Mouse (Mus musculus): ENCODE measurements around the gene Pdss1.
A peak's percentile ranks its signal among the peaks of the same experiment; 100 is the strongest.
"Not testable (repeated sequence)": the region's sequence is repeated elsewhere in the genome, so short reads cannot be mapped to it uniquely, and the experiment has no call there.

Gene Pdss1

DNA sequence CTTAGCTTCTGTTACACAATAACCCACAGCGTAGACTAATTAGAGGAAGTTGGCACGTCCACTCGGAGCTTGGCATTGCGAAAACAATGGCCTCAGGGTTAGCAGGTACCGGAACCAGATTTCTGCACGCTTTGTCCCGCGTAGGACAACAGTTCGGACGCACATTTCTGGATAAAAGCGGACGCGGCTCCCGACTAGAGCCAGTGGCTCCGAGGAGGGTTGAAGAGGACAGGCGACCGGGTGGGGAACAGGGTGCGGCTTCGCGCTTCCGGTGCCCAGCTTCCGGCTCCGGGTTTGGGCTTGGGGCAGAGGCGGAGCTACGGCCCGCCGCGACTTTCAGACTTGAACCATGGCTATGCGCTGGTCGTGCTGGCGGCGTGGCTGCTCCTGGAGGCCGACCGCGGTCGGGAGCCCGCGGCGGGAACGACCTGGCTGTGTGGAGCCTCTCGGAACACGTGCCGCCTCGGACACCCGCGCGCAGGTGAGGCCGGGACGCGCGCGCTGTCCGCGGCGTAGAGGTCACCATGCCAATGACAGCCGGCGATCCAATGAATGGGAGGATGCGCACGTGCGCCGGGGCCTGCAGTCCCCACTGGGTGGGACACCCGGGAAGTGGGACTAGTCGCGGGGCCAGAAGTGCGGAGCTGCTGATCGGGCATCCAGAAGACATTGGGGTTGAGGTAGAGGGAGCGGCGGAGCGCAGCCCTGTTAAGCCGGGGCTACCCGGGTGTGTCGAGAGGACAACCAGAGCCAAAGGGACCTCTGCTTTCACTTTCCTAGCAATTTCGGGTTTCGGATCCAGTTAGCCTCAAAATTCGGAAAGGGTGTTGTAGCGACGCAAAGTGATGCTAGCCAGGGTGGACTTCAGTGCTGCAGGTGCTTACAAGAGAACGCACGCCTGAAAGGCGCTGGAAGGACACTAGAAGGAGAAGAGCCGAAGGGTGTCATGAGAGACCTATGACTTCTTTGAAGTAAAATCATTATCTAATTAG is at the start of gene Pdss1:
Gene Pdss1, plus strand, starts transcription at position 241 of the 992 bp plus-strand sequence.
- peak; percentile 90 for DNase-seq (ENCODE audit: extremely low read depth, low read depth)

DNA sequence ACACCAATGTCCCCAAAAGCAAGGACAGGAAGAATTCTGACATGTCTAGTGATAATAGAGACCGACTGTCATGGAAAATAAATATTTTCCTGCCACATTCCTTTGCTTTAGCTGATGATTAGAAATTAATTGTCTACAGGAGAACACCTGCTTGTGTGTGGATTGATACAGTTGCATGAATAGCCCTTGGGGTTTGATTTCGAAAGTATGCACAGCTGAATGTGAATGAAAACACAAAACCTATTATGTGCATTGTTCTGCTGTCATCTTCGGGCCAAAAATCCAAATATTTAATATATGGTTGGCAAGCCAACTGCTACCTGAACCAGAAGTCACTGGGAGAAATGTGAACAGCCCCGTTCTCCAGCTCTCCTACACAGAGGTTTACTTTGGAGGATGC is 43.4 kb upstream of the Pdss1 start:
- DNase-seq (ENCODE audit: extremely low read depth, low read depth), result no peak

DNA sequence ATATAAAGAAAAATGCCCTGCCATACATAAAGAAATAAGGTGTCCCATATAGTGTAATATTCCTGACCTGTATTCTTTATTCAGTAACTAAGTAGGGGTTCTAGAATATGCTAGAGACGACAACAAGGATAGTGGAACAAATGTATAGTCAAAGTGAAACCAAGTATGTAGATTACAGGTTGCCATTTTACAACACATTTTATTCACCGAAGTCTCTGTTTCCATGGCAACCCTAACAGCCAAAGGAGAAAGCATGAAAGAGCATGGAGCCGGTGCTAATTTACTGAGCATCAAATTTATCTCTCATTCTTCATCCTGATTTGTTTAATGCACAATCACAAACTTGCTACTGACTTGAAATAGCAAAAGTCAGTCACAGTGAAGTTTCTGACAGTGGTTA is 37.8 kb upstream of the Pdss1 start:
- DNase-seq (ENCODE audit: extremely low read depth, low read depth), result no peak

DNA sequence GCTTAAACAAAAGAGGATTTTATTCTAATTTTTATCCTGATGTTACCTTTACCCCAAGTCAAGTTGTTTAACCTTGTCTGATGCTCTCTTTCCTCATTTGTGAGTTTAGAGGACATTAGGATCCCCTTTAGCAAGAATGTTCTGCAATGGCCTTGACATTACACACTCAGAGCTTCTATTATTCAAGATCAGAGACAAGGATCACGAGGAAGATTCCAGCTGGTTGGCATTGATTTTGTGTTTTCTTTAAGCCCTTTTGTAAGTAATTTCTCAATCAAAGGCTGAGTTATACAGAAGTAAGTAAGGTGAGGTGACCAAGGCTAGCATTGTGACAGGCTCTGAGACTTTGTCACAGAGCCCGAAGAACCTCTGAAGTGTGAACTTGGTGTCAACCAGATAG is 33.1 kb upstream of the Pdss1 start:
- no peak for DNase-seq (ENCODE audit: extremely low read depth, low read depth)

DNA sequence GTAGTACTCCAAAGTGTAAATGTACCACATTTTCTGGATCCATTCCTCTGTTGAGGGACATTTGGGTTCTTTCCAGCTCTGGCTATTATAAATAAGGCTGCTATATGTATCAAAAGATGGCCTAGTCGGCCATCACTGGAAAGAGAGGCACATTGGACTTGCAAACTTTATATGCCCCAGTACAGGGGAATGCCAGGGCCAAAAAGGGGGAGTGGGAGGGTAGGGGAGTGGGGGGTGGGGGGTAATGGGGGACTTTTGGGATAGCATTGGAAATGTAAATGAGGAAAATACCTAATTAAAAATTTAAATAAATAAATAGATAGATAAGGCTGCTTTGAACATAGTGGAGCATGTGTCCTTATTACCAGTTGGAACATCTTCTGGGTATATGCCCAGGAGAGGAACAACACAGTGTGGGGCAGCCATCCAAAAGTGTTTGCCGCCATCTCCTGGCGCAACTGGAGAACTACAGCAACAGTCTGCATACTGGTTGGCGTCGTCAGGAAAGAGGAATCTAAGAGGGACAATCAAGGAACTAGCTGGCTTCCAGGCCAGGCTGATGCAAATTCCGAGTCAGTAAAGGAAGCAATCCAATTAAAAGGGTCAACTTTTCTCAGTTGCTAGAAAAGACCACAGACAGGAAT is 30.8 kb upstream of the Pdss1 start:
- peak; percentile 60 for DNase-seq (ENCODE audit: extremely low read depth, low read depth)

DNA sequence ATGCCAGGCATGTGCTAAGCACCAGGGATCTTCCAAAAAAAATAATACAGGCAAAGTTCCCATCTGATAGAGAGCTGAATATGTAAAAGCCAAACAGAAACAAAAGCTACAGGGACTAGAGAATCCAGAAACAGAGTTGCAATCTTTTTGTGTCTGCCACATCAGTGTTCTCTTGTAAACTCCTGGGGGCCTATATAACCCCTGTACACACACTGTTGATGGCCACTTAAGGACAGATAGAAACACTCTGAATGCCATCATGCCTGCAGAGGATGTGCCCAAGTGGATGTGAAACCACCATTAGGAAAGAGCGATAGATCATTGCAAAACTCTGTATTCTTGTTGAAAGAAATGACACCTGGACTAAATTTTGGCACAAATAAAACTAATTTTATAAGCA is 29.5 kb upstream of the Pdss1 start:
- DNase-seq (ENCODE audit: extremely low read depth, low read depth), result no peak

DNA sequence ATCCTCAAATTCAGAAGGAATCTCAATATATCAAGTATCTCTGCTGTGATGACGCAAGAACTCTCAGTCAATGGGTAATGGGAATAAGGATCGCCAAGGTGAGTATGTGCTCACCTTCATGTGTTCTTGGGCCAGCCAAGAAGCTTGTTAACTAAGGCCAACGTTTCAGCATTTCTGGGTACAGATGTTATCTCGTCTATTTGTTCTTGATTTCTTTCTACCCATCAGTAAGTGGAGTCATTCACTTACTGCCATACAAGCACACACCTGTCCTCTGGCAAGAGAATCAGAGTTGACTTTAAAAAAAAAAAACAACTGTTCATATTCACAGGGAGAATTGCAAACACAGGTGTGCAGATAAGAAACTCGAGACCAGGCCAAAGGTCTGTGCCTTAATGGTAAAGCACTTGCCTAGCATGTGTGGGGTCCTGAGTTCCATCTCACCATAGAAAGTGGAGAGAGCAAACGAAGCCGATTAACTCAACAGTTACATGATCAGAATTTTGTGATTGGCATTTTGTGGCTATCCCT is 28.4 kb upstream of the Pdss1 start:
- DNase-seq (ENCODE audit: extremely low read depth, low read depth), result no peak

DNA sequence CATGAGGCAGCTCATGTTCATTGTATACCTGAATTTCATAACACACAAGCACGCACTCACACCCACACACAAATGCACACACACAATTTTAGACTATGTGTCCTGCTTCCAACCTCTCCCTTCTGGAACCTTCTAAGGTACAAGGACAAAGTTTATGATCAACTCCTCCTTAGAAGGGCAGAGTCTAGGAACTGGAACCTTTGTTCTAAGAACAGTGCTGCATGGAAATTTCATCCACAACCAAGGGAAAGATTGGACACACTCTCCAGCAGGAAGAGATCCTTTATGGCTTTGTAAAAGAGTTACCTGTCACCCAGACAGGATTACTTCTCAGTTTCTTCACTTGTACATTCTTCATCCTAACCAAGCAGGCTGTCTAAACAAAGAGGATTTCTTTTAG is 22.2 kb upstream of the Pdss1 start:
- no peak for DNase-seq (ENCODE audit: extremely low read depth, low read depth)

DNA sequence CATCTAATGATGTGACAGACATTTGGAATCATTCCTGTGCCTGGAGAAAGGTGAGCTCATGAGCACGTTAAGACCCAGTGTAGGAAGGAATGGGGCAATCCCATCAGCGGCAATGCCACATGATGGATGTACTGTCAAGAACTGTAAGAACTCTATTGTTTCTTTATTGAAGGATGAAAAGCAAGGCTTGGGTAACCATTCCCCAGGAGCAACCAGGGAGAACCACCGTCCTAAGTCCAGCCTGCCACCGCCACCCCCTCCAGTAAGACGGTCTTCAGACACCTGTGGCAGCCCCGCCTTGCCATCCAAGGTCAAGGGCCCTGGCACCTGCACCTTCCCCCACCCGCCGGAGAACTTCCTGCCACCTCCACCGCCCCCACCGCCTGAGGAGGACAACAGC is 20.7 kb upstream of the Pdss1 start:
- no peak for DNase-seq (ENCODE audit: extremely low read depth, low read depth)

DNA sequence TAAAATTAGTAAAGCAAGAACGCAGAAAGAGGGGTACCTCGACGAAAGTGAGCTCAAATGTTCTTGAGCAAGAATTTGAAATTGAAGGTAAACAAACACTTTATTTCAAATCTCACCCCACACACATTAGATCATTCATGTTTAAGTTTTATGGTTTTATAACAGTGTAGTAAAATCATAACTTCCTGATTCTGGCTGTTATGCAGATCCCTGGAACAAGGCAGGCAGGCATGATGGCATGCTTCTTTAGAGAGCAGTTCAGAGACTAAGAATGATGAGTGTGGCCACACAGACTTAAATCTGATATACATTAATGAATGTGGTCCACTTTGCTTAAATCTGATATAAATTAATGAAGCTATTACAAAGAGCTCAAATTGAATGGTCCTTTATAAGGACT is 18.7 kb upstream of the Pdss1 start:
- no peak for DNase-seq (ENCODE audit: extremely low read depth, low read depth)

DNA sequence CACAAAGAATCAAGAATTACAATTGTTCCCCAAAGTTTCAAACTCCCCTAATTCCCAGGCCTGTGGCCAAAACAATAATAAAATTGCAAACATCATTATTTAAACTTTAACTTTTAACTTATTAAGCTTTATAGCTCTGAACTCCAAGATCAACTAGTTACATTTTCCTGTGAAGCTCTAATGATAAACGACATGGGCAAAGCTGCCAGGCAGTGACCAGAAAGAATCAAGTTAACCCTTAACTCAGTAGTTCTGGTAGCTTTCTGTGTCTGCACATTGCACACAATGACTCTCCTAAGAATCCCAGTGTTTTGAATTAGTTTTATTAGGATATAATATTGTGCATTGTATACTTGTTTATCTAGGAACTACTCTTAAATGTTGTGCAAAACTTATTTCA is 16.5 kb upstream of the Pdss1 start:
- DNase-seq (ENCODE audit: extremely low read depth, low read depth), result no peak

DNA sequence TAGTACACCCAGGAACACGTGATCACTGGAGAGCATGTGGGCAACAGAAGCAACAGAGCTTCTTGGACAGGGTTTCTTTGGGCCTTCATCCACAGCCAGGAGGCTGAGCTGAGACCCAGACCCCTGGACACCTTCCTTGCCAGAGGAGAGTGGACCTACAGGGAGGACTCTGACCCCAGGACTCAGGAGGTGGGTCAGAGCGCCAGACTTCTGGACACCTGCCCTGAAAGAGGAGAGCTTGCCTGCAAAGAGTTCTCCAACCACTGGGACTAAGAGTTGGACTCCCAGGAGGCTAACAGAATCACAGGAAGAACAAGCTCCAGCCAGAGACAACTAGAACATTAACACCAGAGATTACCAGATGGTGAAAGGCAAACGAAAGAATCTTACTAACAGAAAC is 14.6 kb upstream of the Pdss1 start:
- DNase-seq (ENCODE audit: extremely low read depth, low read depth), result not testable (repeated sequence)

DNA sequence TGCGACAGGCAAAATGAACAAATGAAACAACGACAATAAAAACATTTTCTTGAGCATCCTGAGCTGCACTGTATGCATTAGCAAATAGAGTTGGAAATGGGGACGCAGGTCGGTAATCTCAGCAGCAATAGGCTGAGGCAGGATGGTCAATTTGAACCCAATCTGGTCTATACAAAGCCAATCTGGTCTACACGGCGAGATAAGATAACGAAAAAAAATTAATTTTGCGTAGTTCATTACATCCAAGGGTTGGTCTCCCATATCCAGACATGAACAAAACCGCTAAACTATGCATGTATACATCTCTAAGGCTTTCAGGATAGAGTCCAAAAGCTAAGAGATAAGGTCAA is 415 bp upstream of the Pdss1 start:
- DNase-seq (ENCODE audit: extremely low read depth, low read depth), result no peak

DNA sequence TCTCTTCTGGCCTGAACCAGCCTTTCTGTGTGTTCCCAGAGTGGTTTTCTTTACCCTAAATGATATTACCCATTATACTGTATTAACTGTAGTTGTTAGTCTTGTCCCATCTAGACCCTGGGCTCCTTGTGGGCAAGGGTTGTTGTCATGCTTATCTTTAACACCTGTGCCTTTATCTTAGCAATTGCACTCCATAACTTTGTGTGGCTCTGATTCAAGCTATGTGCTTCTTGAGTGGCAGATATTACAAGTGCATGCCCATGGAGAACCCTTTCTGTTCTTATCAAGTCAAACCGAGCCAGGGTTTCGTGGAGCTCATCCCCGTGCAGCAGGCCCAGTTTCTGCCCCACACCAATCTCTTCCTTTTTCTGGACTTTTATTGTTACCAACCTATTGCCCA is 8.6 kb downstream of the Pdss1 start:
- DNase-seq (ENCODE audit: extremely low read depth, low read depth), result no peak

DNA sequence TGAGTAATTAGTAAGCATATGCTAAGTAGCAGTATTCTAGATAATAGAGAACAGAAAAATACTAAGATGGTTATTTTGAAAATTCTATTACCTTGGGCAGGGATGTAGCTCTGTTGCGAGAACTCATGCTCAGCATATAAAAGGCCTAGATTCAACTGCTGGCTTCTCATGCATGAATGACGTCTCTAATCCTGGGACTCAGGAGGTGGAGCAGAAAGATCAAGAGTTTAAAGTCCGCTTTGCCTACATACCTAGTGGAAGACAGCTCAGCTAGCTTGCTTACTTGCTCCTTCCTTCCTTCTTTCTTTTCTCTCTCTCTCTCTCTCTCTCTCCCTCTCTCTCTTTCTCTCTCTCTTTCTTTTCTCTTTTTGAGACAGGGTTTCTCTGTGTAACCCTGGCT is 19.1 kb downstream of the Pdss1 start:
- DNase-seq (ENCODE audit: extremely low read depth, low read depth), result no peak

DNA sequence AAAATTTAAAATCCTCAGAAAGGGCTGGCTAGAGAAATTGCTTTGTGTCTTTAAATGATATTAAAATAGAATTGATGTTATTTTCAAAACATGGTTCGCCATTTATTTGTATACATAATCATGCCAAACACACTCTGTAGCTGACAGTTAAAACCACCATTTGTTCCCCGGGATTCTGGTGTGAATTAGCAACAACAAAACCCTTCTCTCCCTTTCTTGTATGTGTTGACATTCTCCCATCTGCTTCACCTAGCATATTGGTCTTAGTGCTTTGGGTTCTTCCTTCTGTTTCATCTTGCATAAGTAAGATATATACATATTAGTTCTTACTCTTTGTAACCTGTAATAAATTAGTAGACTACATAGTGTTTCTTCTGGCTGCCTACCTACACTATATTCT is 23.3 kb downstream of the Pdss1 start:
- no peak for DNase-seq (ENCODE audit: extremely low read depth, low read depth)

DNA sequence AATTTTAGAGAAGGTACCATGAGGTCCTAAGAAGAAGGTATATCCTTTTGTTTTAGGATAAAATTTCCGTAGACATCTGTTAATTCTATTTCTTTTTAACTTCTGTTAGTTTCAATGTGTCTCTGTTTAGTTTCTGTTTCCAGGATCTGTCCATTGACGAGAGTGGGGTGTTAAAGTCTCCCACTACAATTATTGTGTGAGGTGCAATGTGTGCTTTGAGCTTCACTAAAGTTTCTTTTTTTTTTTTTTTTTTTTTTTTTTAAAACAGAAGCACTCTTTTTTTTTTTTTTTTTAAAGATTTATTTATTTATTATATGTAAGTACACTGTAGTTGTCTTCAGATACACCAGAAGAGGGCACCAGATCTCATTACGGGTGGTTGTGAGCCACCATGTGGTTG is 30.6 kb downstream of the Pdss1 start:
- DNase-seq (ENCODE audit: extremely low read depth, low read depth), result not testable (repeated sequence)

DNA sequence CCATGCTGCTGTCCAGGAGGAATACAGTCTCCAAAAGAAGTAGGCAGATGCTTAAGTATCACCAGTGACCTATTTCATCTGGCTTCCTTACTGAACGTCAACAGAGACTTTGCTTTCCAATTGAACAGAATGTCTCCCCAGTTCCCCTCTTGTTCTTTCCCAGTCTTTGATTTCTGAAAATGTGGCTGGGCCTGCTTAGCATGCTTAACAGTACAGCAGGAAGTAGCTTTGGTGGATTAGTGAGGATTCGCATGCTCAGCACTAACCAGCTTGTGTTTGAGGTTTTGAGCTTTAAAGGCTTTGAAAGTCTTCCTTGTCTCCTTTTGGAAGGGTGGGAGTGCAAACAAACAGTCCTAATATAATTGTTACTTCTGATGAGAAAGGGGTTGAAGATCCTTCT is 32.9 kb downstream of the Pdss1 start:
- no peak for DNase-seq (ENCODE audit: extremely low read depth, low read depth)

DNA sequence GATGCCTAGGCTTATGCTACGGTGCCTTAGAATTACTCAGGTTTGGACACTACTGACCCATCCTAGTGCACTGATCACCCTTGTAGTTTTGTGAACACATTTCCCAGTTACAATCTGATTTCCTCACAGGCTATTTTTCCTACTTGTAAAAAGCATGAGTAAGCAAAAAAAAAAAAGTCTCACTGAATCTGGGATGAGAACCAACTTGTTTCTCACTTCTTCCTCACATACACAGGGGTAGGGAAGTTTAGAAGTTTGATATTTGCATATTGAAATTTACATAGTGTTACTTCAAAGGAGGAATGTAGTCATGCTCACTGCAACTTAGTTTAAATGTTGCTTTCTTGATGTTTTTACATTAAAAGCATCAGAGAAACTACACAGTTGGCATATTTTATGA is 38.2 kb downstream of the Pdss1 start:
- DNase-seq (ENCODE audit: extremely low read depth, low read depth), result no peak

DNA sequence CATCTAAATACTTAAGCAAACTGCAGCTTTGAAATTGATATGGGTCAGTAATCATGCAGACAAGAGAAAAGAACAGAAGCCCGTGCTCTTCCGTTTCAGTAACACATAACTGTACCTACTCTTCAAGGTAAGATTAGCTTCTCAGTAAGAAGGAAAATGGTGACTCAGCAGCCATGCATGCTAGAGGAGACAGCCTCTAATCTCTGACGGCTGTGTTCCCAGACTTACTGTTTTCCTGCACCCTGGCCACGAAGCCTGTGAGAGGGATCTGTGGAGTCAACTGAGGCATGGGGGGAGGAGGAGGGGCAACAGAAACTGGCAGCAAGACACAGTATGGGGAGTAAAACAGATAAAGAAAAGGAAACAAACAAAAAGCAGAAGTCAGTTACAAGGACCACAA is 54.6 kb downstream of the Pdss1 start:
- no peak for DNase-seq (ENCODE audit: extremely low read depth, low read depth)

DNA sequence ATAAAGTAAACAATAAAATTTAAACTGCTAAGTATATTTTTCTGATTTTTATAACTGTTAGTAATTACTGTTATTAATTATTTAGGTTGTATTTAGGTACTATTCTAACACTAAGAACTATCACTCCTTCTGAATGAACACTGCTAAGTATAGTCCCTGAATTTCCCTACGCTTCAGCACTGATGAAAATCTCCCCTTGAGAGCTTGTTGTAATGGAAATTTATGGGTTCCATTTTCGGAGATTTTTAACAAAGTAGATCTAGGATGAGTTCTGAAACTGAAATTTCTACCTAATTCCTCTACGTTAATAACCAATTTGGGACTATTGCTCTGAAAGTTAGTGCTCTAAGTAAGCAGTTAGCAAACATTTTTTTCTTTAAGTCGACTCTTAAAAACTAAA is 59.0 kb downstream of the Pdss1 start:
- no peak for DNase-seq (ENCODE audit: extremely low read depth, low read depth)

DNA sequence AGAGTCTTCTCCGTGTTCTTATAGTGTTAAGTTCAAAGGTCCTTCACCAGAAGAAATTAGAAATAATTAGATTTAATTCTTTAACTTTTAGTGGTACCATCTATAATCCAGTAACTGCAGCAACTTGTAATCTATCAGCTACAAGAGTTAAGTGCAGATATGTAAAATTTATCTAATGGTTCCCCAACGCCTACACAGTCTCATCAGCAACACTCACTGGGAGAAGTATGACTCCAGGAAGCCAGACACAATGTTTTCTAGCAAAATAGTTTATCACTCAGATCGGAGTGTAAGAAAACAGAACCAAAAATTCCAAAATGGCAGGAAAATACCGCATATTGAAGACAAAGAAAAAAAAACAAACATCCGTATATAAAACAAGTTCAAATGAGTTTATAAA is 60.6 kb downstream of the Pdss1 start:
- no peak for DNase-seq (ENCODE audit: extremely low read depth, low read depth)

DNA sequence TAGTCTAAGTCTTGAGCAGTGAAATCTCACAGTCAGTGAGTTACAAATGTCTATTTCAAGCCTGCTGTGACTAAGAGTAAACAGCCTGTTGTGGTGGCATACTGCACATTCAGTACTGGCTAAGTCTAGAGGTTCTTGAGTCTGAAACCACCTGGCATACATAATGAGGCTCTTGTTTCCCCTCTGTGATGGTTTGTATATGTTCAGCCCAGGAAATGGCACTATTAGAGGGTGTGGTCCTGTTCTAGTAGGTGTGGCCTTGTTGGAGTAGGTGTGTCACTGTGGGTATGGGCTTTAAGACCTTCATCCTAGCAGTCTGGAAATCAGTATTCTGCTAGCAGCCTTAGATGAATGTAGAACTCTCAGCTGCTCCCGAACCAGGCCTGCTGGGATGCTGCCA is 62.1 kb downstream of the Pdss1 start:
- no peak for DNase-seq (ENCODE audit: extremely low read depth, low read depth)
